Mouse (Mus musculus): ENCODE measurements around the gene Wfs1. TPM values are rescaled to one million over a fixed set of nuclear protein-coding genes. Genes with fewer than 3 reads are reported as not detected.
A peak's percentile ranks its signal among the peaks of the same experiment; 100 is the strongest.
"Not testable (repeated sequence)": the region's sequence is repeated elsewhere in the genome, so short reads cannot be mapped to it uniquely, and the experiment has no call there.

Wfs1 gene
- total RNA-seq, 2 experiments from 2014 or later: 94.8 to 121 TPM

GRCm38 (mm10) chr5:36944552-36944951, 44.5 kb downstream of the Wfs1 start:
- intact Hi-C loops (cut with DNase I): no loop called here
- DNase-seq (ENCODE audit: low spot score in 2 of 2): no peak

- no peak for DNase-seq (ENCODE audit: low spot score in 2 of 2)
- intact Hi-C loops (cut with DNase I): no loop called here
Measured at GRCm38 (mm10) chr5:36942446-36942845, 46.6 kb downstream of the Wfs1 start.

- DNase-seq (ENCODE audit: low spot score in 2 of 2); intact Hi-C loops (cut with DNase I): not testable (repeated sequence)
Measured at GRCm38 (mm10) chr5:36938991-36939390, 50.0 kb downstream of the Wfs1 start.

GRCm38 (mm10) chr5:36938021-36938420, 51.0 kb downstream of the Wfs1 start:
- DNase-seq (ENCODE audit: low spot score in 2 of 2): no peak
- intact Hi-C loops (cut with DNase I): no loop called here

GRCm38 (mm10) chr5:36936548-36936947, 52.5 kb downstream of the Wfs1 start:
- no peak for DNase-seq (ENCODE audit: low spot score in 2 of 2)
- intact Hi-C loops (cut with DNase I): no loop called here

DNA sequence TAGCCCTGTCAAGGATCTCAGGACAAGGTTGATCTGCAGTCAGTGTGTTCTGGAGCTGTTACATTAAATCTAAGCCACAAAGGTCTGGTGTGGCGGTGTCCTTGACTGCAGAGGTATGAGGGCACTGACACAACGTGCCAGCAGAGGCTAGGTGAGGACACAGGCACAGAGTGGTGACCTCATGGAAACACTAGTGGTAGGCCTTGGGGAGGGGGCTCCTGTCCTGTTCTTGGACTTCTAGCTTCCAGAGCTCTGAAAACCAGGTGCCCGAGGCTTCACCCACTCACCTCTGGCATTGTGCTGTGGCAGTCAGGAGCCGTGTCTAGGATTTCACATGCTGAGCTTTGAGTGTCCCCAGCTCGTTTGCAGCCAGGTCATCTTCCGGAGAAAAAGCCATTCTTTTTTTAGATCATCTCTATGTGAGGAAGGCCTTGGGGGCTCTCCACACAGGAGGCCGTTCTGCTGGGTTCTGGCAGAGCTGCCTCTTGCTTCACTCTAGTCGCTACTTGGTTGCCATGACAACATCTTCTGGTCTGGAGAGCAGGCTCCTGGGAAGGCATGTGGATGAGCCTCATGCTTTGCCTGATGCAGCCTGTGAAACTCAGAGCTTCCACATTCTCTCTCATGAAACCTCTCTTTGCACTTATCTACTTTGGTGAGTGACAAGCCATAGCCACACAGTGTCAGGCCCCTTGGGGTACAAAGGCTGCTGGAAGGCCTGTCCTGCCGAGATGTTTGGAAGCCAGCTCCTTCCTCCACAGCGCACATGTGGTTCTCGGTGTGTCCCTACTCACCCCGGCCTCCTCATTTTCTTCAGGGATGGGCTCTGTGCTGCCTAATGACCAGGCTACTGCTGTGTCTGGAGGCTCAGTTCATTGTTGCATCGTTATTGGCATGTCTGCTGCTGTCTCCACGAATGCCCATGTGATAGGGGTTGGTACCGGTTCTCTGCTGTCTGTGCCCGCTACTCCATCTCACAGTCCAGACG, 53.2 kb downstream of the Wfs1 start:
- intact Hi-C loops (cut with DNase I): no loop called here
- peak; percentile 66 to 81 for DNase-seq (ENCODE audit: low spot score in 2 of 2)

- no peak for DNase-seq (ENCODE audit: low spot score in 2 of 2)
Measured at GRCm38 (mm10) chr5:36933383-36933782, 55.6 kb downstream of the Wfs1 start.

GRCm38 (mm10) chr5:36929376-36929775, 59.6 kb downstream of the Wfs1 start:
- DNase-seq (ENCODE audit: low spot score in 2 of 2): no peak
- intact Hi-C loops (cut with DNase I): no loop called here

More at GRCm38 (mm10) chr5:36933383-36933782, 55.6 kb downstream of the Wfs1 start:
- intact Hi-C loops (cut with DNase I): no loop called here

DNA sequence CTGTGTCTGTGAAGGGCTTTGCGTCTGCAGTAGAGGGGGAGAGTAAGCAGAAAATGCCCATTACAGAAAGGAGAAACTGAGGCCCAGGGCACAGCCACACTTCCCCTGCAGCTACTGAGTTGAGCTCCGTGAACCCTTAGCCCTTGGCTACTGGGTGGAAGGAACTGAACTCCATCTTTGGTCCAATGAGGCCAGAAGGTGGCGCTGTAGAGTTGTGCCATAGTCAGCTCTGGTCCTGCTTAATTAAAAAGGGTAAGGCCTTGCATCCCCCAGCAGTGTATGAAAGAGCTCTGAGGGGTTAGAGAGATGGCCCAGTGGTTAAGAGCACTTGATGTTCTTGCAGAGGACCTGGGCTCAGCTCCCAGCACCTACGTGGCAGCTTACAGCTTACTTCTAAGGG, 60.3 kb downstream of the Wfs1 start:
- DNase-seq (ENCODE audit: low spot score in 2 of 2): peak; percentile 53 to 54
- intact Hi-C loops (cut with DNase I): no loop called here

- intact Hi-C loops (cut with DNase I): loop anchor here (5.0 kb wide), 1 partner anchor 87 kb away; no protein-coding TSS in a partner anchor
- DNase-seq (ENCODE audit: low spot score in 2 of 2): peak; percentile 65 to 81
Measured at GRCm38 (mm10) chr5:36923826-36924700, 64.9 kb downstream of the Wfs1 start.

DNA sequence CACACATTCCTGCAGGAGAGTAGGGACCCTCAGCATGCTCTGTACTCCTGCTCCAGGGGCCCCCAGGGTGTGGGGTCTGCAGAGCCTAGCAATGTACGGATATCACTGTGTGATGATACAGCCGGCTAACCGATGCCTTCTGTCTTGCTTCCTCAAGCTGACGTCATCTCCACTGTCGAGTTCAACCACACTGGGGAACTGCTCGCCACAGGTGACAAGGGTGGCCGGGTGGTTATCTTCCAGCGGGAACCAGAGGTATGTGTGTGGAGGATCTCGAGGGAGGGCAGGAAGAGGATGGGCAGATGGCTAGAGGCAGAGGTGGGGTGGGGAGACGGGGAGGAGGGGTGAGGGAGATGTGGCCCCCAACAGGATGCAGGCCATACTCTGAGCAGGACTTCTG, 66.2 kb downstream of the Wfs1 start:
- no peak for DNase-seq (ENCODE audit: low spot score in 2 of 2)
- intact Hi-C loops (cut with DNase I): loop anchor here (5.0 kb wide), 1 partner anchor 86 kb away; no protein-coding TSS in a partner anchor

GRCm38 (mm10) chr5:36921871-36922270, 67.1 kb downstream of the Wfs1 start:
- intact Hi-C loops (cut with DNase I): loop anchor here (5.0 kb wide), 1 partner anchor 85 kb away; no protein-coding TSS in a partner anchor
- no peak for DNase-seq (ENCODE audit: low spot score in 2 of 2)

DNA sequence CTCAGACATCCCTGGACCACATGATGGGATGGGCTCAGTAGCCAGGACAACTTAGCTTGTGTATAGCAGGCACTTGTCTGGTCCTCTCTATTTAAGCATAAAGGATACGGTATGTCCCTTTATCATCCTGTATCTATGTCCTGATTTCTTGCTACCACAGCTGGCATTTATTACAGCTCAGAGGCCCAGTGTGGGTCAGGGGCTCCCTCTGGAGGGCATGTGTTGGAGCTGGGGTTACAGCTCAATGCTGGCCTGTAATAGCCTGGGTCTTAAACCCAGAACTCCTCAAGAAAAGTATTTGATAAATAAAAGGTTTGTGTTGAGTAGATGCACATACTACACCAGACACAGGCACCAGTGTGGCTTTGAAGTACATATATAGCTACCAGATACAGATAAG, 68.9 kb downstream of the Wfs1 start:
- DNase-seq (ENCODE audit: low spot score in 2 of 2): no peak
- intact Hi-C loops (cut with DNase I): loop anchor here (5.0 kb wide), 1 partner anchor 83 kb away; no protein-coding TSS in a partner anchor

GRCm38 (mm10) chr5:36918016-36918415, 71.0 kb downstream of the Wfs1 start:
- intact Hi-C loops (cut with DNase I): no loop called here
- DNase-seq (ENCODE audit: low spot score in 2 of 2): no peak

- intact Hi-C loops (cut with DNase I): no loop called here
- no peak for DNase-seq (ENCODE audit: low spot score in 2 of 2)
Measured at GRCm38 (mm10) chr5:36917245-36917644, 71.8 kb downstream of the Wfs1 start.

- intact Hi-C loops (cut with DNase I): no loop called here
- no peak for DNase-seq (ENCODE audit: low spot score in 2 of 2)
Measured at GRCm38 (mm10) chr5:36916581-36916980, 72.4 kb downstream of the Wfs1 start.

Measured in left cerebral cortex, postnatal 14 days (tissue).